Mouse (Mus musculus) adipocyte (in vitro differentiated cells): ENCODE measurements around the gene Bcl2l10.
"Not testable (repeated sequence)": the region's sequence is repeated elsewhere in the genome, so short reads cannot be mapped to it uniquely, and the experiment has no call there.

Experiments
- DNase-seq: peaks from one replicate; pipeline ENCODE4 v3.0.0-alpha.2; 2016; ENCODE audit warnings: low spot score

Bcl2l10 gene

DNA sequence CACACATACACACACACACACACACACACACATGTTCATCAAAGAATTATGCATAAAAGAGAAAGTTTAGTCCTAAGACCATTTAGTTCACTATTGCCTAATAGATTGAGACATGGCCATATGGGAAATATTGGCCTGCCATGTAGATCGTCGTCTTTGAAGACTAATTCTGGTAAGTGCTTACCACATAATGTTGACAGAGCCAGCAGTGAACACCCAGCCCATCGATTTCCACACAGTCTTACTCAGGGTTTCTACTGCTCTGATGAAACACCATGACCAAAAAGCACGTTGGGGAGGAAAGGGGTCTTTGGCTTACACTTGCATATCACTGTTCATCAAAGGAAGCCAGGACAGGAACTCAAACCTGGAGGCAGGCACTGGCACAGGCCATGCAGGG lies 5.1 kb upstream of the Bcl2l10 start:
- DNase-seq = peak; percentile 77

DNA sequence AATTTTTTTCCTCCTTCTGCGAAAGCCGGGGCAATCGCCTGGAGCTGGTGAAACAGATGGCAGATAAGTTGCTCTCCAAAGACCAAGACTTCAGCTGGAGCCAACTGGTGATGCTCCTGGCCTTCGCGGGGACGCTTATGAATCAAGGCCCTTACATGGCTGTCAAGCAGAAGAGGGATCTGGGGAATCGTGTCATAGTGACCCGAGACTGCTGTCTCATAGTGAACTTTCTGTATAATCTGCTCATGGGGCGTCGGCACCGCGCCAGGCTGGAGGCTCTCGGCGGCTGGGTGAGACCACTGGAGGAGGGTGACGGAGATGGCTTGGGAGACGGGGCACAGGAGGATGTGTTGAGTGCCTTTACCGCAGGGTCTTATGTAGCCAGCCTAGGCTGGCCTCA lies 508 bp downstream of the Bcl2l10 start:
- peak; percentile 59 for DNase-seq

DNA sequence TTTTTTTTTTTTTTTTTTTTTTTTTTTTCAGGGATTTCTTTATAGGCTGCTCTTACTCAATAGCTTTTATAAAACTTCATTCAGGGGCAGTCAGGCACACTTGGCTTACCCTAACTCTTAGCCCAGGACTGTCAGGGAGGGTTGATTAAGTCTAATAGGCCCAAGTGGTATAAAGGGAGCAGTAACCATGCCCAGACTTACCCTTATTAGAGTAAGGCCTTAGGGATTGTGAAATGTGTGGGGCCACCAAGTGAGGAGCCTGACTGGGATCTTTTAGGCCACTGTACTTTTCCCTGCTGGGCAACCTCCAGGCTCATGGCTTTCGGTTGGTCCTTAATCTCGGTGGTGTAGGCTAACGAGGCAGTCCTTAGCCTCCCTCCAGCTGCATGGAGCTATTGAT lies 1.1 kb downstream of the Bcl2l10 start:
- DNase-seq = peak; percentile 96

DNA sequence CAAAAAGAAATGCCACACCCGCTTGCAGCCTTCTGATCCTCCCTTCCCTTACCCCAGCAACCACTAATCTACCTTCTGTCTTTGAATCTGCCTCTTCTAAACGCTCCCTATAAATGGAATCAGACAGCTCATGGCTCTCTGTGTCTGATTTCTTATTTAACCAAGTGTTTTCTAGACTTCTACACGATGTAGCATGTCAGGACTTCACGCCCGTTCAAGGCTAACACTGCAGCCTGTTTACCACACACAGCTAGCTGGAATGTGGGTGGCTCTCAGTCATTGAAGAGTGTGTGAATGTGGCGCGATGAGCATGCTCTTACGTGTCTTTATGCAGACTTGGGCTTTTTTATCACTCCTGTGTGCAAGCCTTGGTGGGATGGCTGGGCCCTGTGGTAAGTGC lies 5.5 kb downstream of the Bcl2l10 start:
- DNase-seq = no peak

DNA sequence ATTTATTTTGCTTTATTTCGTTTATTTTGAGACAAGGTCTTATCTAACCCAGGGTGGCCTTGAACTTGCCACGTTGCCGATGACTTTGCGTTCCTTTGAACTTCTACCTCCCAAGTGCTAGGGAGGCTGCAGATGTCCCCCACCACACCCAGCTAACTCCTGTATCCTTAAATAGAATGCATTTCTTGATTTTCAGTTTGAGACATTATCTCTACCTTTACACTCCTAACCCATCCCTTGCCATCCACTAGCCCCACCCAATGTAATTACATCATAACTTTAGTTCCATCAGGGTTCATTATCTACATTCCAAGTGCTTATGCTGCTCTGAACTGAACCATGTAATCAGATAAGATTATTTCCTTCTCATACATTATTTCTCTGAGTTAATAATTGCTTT lies 8.2 kb downstream of the Bcl2l10 start:
- no peak for DNase-seq

DNA sequence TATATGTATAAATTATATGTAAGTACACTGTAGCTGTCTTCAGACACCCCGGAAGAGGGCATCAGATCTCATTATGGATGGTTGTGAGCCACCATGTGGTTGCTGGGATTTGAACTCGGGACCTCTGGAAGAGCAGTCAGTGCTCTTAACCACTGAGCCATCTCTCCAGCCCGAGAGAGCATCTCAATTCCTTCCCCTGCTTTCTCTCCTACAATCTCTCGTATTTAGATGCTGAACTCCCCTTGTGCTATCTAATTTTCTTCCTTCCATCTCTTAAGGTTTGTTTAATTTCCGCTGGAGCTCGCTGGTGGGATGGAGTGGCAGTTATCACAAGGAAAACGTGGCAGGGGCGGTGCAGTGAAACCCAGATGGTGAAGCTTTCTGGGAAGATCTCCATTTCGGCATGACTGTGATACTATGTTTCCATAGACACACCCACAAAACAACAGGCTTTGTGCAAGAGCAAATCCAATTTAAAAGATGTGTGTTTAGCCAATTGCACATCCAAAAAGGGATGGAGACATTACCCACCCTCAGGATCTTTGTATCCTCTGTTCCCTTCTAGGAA lies 9.6 kb downstream of the Bcl2l10 start:
- DNase-seq = no peak

DNA sequence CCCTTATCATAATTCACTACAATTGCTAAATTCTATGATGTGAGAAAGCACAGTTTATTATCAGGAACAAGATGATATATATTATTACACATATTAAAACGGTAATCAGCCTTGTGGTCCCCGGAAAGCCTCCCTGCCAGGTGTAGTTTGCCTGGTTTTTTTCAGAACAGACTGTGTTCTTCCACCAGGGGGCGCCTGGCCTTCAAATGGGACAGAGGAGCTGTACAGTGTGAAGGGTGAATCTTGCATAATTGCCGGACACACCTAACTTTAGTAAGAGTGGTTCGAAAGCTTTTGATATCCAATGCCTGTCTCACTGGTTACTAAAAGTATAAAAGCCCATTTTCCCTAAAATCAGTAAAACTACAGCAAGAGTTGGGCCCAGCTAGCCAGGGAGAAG lies 14.1 kb downstream of the Bcl2l10 start:
- peak; percentile 92 for DNase-seq

DNA sequence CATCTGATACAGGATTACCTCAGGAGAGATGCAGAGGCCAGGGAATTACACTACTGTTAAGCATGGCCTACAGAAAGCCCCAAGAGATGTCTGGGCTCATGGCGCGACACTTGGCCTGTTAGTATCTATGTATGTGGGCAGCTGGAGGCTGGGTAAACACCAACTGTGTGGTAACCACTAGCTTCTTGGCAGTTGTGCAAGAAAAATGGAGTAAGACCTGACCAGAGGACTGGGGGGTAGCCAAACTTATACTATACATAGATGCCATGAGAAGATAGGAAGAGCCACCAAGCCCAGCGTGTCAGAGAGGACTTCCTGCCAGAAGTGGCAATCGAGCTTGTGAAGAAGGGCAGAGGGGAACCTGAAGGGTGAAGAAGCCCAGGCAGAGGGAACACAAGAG lies 14.6 kb downstream of the Bcl2l10 start:
- peak; percentile 89 for DNase-seq

DNA sequence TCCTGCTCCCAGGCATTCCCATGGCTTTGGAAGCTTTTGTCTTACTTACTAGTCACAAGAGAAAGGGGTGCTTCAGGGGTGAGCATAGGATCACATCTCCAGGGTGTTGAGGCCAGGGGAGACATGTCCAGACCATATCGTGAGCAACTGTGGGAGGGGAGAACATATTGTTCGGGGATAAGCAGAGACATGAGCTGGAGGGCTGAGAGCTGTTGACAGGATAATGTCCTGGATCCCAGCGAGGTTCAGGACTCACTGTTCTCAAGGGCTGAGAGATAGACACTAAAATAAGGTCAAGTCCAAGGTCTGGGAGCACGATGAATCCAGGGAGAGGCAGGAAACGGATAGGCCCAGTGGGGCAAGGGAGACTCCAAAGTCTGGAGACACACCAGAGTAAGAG lies 15.4 kb downstream of the Bcl2l10 start:
- DNase-seq = peak; percentile 74

DNA sequence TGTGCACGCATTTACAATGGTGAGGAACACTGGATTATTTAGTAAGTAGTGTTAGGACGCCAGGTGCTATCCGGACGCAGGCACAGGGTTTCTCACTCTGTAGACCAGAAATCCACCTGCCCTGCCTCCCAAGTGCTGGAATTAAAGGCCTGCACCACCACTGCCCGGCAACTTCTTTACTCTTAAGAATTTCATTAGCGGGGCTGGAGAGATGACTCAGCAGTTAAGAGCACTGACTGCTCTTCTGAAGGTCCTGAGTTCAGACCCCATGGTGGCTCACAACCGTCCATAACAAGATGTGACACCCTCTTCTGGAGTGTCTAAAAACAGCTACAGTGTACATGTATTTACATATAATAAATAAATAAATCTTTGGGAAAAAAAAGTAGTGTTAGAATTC lies 16.1 kb downstream of the Bcl2l10 start:
- not testable (repeated sequence) for DNase-seq

DNA sequence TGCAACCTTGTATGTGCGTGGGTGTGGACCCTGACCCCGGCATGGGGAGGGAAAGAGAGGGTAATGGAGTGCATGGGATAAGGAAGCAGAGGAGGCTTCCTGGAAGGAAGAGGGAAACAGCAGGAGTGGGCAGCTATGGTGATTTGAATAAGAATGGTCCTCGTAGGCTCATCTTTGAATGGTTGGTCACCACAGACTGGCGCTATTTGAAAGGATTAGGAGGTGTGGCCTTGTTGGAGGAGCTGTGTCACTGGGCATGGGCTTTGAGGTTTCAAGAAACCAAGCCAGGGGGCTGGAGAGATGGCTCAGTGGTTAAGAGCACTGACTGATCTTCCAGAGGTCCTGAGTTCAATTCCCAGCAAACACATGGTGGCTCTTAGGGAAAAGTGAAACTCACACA lies 17.6 kb downstream of the Bcl2l10 start:
- DNase-seq = no peak

DNA sequence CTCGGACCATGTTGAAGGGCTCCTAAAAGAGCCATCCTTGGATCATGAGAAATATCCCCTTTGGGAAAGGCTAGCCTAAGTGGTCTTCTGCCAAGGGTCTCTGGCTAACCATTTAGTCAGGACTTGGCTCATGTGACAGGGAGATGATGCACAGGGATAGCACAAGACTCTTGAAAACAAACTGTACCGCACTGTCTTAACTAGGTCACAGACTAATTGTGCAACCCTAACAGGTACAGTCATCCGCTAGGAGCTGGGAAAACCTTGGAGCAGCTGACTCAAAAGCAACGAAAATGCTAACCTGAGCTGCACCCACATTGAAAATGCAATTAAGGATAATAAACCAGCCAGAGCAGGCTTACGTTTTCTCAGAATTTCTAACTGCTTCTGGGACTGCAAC lies 18.6 kb downstream of the Bcl2l10 start:
- no peak for DNase-seq

DNA sequence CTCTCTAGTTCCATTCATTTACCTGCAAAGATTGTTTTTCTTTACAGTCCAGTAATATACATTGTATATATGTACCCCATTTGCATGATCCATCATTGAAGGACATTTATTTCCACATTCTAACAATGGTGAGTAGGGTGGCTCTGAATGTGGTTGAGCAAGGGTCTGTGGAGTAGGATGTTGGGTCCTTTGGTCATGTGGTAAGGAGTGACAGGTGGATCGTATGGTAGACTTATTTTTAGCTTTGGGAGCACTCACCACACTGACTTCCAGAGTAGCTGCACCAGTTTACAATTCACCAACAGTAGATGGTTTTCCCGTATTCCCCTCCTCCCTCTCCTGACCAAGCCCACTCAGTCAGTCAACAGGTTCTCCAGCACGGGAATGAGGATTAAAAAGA lies 21.2 kb downstream of the Bcl2l10 start:
- DNase-seq = no peak

DNA sequence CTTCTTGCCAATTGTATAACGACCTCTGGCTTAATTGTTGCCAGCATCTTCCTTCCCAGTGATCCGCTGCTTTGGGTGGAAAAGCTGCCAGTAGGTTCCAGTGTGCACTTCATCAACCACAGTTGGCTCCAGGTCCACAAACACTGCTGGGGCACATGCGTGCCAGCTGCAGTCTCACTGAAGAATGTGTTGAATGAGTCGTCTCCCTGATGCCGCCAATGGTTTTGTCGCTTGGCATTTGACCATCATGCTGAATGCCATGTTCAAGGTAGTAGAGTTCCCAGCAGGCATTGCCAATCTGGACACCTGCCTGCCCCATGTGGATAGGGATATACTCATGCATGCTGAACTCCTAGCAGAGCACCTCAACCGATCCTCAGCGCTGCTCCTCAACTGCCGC lies 28.0 kb downstream of the Bcl2l10 start:
- peak; percentile 62 for DNase-seq

DNA sequence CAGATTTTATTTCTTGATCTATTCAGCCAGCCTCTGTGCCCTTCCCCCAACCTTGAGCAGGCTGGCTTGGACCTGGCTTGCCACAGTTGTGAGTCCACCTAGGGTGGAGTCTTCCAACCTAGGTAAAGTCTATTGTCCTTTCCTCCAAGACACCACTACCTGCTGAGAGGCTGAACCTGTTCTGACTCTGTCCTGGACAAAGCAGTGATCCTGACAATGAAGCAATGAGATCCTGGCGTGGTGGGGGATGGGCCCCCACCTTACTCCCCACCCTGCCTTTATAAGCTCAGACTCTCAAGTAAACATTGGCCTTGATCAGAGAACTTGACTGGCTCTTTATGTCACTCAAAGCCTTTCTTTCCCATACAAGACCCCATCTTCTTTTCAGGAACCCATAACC lies 28.9 kb downstream of the Bcl2l10 start:
- no peak for DNase-seq

DNA sequence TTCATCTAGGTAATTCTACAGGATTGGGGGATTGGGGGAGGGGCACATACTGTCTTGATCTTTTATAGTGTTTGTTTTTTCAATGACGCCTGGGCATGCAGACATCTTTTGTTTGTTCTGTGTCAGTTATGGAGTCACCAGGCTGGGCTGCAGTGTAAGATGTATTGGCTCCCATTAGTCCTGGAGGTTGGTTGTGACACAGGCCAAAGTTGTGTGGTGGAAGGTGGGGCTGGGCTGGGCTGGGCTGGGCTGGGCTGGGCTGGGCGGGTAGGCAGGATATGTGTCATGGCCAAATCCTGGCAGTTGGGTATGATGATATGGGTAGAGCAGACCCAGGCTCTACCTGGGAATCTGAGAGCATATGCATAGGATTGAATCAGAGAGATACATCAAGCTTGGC lies 31.2 kb downstream of the Bcl2l10 start:
- DNase-seq = no peak

DNA sequence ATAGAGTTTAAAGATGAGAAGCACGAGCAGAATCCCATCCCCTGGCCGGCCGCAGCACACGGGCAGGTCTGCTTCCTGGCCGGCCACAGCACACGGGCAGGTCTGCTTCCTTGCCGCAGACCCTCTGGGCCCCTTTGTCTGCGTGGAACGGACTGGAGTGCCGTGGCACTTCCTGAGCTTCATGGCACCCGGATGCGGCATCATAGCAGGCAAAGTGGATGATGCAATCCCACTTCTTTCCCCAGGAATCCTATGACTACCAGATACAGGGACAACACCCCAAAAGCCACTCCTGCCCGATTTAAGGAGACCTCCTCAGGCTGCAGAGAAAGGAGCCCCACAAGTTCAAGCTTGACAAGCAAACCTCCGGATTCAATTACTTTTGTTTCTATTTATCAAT lies 35.3 kb downstream of the Bcl2l10 start:
- DNase-seq = no peak

DNA sequence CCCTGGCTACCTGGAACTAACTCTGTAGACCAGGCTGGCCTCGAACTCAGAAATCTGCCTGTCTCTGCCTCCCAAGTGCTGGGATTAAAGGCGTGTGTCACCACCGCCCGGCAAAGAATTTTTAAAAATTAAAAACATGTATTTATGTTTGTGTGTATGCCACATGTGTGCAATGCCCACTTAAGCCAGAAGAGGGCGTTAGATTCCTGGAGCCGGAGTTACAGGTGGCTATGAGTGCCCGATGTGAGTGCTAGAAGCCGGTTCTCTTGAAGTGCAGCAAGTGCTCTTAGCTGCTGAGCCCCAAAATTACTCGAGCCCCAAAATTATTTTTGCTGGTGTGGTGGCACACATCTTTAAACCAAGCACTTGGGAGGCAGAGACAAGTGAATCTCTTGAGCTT lies 36.2 kb downstream of the Bcl2l10 start:
- DNase-seq = no peak

DNA sequence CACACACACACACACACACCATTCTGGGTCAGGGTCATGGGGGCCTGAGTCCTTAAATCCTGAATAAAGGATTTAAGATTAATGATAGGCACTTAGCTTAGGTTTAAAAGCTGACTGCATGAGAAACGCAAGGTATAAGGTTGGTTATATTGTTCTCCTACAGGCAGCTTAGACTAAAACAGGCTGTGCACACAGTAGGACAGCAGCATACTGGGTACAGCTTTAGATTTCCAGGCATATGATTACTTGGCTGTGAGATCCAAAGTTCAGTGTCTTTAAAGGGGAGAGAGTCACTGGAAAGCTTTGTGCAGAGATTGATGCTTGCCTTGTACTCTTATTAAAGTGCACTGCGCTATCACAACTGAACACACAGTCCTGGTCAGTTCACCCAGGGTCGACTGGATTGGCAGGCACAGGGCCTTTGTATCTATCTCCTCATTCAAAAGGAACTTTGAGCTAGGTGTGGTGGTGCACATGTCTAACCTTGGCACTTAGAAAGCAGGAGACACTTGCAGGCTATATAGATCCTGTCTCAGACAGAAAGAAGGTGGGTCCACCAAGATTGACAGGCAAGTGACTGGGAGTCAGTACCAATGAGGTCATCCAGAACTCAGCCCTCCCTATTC lies 36.9 kb downstream of the Bcl2l10 start:
- DNase-seq = peak; percentile 42

DNA sequence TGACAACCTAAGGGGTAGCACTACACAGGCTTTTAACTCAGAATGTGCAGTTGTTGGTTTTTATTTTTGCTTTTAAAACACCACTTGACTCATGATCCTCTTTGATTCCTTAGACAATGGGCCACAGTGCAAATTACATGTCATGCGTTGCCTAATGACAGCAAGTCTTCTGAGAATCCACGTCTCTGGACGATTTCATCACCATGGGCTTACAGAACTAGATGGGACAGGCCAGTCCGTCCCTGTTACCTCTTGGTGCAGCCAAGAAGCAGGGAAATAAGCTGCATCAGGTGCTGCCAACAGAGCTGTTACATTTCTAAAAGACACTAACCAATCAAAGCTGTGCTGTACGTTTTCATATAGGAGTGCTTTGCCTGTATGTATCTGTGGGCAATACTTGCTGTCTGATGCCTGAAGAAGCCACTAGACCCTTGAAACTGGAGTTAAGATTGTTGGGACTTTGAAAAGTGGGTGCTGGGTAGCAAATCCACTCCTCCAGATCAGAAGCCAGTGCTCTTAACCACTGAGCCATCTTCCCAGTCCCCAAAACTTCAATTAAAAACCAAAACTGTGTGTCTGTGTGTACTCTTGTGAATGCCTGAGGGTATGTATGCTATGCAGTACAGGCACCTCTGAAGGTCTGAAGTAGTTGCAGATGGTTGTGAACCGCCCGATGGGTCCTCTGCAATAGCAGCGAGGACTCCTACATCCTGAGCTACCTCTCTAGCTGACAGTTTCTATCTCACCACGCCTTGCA lies 37.8 kb downstream of the Bcl2l10 start:
- DNase-seq = peak; percentile 95

DNA sequence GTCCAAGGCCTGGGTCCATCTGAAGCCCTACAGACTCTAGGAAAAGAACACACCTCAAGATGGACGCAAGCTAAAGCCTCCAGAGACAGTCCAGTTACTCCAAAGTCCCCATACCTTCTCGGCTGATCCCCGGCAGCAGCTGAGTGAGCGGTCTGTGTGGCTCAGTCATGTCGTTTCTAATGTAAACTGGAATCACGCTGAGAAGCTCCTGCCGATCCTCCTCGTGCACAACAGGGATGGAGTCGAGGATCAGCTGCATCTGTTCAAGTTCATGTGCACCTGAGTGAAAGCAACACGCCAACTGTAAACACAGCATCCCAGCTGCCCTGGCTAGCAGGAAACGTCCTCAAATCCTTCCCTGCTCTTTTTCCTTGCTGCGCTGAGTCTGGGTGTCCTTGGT lies 45.7 kb downstream of the Bcl2l10 start:
- DNase-seq = no peak

DNA sequence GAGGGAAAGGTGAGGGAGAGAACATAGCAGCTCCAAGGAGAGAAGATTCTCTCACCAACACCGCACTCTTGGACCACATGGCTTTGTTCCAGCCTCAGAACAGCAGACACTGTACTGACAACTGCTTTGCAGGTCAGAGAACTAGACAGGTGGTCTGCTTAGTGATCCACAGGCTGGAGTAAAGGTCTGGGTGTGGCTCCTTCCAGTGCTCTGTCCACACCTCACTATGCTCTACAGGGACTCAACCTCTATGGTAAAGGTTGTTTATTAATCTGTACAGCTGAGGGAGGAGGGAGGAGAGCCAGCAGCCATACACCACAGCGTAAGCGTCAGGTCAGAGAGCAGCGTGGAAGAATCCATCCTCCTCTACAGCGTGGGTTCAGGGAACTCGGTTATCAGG lies 48.4 kb downstream of the Bcl2l10 start:
- no peak for DNase-seq

DNA sequence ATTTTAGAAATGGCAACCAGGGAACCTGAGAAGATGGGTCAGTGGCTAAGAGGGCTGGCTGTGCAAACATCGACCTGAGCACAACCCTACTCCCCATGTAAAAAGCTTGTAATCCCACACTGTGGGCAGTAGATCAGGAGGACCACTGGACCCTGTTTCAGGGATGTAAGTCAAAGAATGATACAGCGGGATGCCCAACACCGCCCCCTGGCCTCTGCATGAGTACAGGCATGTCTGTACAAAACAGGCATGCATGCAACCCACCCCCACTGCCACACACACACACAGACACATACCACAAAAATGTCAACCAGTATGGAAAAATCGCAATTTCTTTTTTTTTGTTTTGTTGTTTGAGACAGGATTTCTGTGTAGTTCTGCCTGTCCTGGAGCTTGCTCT lies 51.5 kb downstream of the Bcl2l10 start:
- no peak for DNase-seq

DNA sequence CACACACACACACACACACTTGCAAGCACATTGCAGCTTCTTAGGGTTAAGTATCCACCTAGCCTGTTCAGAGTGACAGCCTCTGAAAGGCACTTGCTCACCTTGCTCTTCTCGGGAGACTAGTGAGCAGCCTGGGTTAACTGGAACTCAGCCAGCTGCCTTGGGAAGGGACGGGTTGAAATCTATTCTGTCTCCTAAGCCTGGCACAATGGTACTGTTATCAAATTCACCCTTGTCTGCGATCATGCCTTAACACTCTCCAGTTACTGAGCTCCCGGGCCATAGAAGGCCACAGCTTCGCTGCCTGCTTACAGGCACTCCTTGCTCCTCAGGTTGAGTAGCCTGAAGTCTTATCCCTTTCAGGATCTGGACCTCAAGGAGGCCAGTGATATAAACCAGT lies 53.1 kb downstream of the Bcl2l10 start:
- no peak for DNase-seq
